Mouse (Mus musculus) left cerebral cortex, postnatal 4 days (tissue): ENCODE measurements around the gene Cipc. TPM values are rescaled to one million over a fixed set of nuclear protein-coding genes. Genes with fewer than 3 reads are reported as not detected.

Experiments
- DNase-seq: peaks from one replicate; pipeline ENCODE4 v3.0.0-alpha.2; 2022
- intact Hi-C: fragments of 180-260 bp; cut with DNase I; formaldehyde crosslinking; loops from one replicate; pipeline ENCODE4 v1.15.1; 2025
- total RNA-seq, 2 experiments: library from RNA; stranded (reverse); gene quantifications; 2 replicates each; pipeline ENCODE4 v1.2.3; 2021

Cipc gene
- total RNA-seq, result 10 to 100 TPM; 56.9 to 60.6 TPM

DNA sequence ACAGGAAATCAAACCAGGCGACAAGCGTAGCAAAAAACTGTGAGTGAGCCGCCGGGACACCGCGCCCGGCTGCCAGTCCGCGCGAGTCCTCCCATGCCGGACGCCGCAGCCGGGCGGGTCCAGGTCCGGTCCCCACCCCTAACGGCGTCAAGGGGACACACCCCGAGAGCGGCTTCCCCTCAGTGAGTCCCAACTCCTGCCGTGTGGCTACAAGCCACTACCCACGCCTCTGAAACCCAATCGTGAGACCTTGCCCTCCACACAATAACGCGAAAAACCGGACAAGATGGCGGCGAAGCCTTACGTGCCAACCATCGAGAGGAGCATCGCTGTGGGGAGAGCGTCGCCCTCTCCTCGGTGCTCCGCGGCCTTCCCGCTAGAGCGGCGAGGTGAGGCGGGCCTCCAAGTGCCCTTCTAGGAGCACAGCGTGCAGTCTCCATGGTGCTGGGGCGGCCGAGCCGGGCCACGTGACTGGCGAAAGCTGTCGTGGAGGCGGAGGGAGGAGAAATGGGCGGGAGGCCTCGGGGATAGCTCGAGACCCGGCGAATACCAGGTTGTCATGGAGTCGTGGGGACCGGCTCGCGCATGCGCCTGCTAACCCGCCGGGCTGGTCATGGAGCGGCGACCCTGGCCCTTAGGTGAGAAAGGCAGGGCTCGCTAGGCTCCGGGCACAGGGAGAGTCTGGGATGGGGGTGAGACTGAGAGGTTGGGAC, at the start of gene Cipc:
Cipc (plus strand) TSS at position 182 of the 713 bp plus-strand sequence.
- intact Hi-C loops, result loop anchor here (5.0 kb wide), 1 partner anchor 175 kb away; no protein-coding TSS in a partner anchor
- DNase-seq, result peak; percentile 99

GRCm38 (mm10) chr12:86897769-86898273, 49.0 kb upstream of the Cipc start:
- intact Hi-C loops, result no loop called here
- DNase-seq, result no peak

- no peak for DNase-seq
- intact Hi-C loops, result no loop called here
Observed at GRCm38 (mm10) chr12:86898448-86898847, 48.4 kb upstream of the Cipc start.

- intact Hi-C loops, result no loop called here
- DNase-seq, result no peak
Observed at GRCm38 (mm10) chr12:86899461-86900179, 47.2 kb upstream of the Cipc start.

DNA sequence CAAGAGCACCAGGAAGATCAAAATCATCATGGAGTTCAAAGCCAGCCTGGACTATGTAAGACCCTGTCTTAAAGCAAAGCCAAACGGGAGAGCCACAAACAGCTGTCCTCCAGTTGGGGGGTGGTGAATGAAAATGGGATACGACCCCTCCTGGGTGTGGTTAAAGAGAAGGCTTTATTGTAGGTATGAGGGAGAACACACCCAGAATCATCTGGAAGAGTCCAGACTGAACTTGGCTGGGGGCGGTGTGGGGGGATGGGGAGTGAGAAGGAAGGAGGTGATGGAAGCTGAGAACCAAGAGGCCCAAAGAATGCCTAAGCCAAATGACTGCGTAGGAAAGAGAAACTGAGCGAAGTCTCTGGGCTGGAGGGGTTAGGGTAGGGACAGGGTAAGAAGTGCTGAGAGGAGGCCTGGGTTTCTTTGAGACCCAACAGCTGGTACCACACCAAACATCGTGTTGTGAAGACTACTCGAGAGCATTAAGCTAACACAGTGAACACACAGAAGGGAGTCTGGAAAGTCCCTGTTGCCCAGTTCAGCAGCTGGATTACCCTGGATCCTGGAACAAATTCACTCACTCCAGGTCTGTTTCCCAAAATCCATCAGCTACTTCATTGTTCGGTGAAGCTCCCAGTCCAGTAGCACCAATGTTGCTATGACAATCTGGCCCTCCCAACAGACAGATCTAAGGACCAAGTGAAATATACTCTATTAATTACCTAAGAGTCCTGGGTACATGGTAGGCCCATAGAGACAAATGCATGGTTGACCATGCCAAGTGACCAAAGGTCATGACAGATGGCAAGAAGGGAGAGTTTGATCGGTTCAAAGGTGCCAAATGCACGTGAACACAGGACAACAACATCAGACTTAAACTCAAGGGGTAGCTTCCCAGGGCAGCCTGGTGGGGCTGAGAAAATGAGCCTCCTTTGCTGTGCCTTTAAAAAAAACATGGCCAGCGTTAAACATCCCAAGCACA, 42.7 kb upstream of the Cipc start:
- no peak for DNase-seq
- intact Hi-C loops, result no loop called here

- intact Hi-C loops, result no loop called here
- peak; percentile 49 for DNase-seq
Observed at GRCm38 (mm10) chr12:86905203-86905602, 41.6 kb upstream of the Cipc start.

DNA sequence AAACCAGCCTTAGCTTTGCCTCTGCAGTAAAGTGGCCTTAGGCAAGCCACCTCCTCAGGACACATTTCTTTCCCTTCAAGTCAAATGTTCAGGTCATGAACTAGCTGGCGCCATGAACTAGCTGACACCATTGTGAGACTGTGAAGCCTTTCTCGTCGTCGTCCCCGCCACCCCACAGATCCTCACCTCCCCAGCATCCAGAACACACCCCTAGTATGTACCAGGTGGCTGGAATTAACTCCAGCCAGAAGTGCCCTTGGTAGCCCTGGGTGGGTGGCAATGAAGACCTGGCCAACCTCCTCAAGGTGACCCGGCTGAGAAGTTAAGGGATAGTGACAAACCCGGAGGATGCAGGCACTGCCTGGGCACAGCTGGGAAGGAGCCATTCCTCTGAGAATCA, 41.0 kb upstream of the Cipc start:
- intact Hi-C loops, result no loop called here
- no peak for DNase-seq

DNA sequence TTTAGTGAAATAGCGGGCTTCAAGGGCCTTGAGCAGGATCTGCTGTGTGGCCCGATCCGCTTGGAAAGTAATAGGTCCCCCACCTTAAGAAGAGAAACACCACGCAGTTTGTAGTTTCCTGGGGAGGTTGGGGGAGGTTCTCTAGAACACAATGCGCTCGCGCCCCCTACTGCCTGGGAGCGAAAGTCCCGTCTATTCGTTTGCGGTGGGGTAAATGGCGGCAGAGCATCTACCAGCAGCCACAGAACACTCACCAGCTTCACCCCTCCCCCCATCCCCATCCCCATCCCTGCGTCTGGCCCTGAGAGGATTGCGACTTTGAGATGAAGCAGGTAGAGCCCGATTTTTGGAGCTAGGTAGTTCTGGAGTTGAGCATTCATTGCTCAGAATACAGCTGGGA, 40.4 kb upstream of the Cipc start:
- DNase-seq, result peak; percentile 86
- intact Hi-C loops, result no loop called here

DNA sequence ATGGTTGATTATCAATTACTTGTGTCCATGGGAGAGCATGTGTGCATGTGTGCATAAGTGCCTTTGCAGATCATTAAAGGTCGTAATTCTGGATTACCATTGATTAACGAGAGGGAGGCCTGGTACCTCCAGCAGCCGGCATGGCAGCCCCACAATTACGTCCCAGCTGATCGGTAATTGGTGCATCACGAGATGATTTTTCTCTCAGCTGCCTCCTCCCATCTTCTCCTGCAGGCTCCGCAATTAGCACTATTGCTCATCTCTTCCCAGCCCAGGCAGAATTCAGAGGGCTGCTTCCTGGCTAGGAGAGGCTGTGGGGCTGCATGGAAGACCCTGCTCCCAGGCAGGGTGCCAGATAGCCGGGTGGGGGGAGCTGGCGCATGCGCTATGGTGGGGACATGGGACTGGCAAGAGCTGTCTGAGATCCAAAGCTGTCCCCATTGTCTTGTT, 35.3 kb upstream of the Cipc start:
- peak; percentile 97 for DNase-seq
- intact Hi-C loops, result no loop called here

- intact Hi-C loops, result no loop called here
- no peak for DNase-seq
Observed at GRCm38 (mm10) chr12:86912335-86913093, 34.3 kb upstream of the Cipc start.

- intact Hi-C loops, result no loop called here
- no peak for DNase-seq
Observed at GRCm38 (mm10) chr12:86914351-86914750, 32.5 kb upstream of the Cipc start.

- no peak for DNase-seq
- intact Hi-C loops, result no loop called here
Observed at GRCm38 (mm10) chr12:86914756-86915155, 32.1 kb upstream of the Cipc start.

GRCm38 (mm10) chr12:86915617-86916016, 31.2 kb upstream of the Cipc start:
- DNase-seq, result peak; percentile 32
- intact Hi-C loops, result no loop called here

- no peak for DNase-seq
- intact Hi-C loops, result no loop called here
Observed at GRCm38 (mm10) chr12:86916796-86917573, 29.9 kb upstream of the Cipc start.

- no peak for DNase-seq
- intact Hi-C loops, result no loop called here
Observed at GRCm38 (mm10) chr12:86918361-86918967, 28.4 kb upstream of the Cipc start.

DNA sequence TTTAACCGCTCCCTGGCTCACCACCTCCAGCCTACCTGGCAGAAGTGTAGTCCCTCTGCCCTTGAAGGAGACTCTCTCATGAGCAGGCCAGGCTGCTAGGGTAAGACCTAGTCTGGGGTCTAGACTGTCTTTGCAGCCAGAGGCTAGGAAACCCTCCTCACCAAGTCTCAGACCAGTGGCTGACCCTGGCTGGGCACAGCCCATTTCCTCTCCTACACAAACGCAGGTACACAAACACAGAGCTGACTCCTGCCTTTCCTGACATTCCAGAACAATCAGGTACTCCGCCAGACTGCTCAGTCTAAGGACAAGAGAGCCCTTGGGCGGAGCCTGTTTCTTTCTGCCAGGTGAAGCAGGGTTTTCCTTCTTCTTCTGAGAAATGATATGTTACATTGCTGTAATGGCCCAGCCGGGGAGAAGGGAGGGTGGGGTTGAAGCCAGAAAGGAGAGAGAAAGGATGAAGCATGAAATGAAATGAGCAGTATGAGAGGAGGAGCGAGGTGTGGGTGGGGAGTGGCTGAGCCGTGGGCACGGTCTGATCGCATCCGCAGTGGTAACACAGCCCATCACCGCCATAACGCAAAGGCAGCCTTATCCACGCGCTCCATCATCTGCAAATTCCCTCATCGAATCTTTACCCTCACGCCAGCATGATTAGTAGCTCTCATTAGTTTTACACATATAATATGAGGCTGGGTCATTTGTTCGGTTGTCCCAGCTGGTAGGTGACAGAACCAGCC, 27.7 kb upstream of the Cipc start:
- intact Hi-C loops, result no loop called here
- DNase-seq, result no peak

- intact Hi-C loops, result loop anchor here (2.0 to 5.0 kb wide), 2 partner anchors 39 to 127 kb away; partner anchors contain the start of gene Irf2bpl
- DNase-seq, result peak; percentile 79
Observed at GRCm38 (mm10) chr12:86923837-86924236, 23.0 kb upstream of the Cipc start.
